35 mouse cellular contexts compared by ENCODE assay signal in the genomic region with DNA sequence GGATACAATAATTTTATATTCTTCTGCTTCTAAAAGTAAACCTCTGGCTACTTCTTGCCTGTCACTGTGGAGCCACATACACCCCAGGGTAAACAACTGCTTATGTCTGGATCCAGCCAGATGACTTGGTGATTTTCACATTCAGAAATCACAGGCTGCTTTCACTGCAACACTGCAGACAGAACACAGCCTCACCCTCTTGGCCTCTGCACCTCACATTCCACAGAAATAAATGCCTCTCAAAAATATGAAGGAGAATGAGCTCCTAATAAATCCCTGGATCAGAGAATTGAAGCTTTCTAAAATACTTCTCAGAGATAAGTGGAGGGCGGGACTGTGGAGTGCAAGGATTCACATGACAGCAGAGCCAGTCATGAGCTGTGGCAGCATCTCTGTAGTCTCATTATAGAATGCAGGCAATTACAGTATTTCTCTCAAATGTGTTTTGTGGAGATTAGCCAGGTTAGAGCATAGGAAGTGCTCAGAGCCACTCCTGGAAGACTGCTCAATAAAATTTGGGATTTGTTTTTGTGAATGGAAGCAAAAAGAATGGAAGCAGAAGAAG. TPM values are rescaled to one million over a fixed set of nuclear protein-coding genes. Genes with fewer than 3 reads are reported as not detected.
DNase-seq lines count a peak whose midpoint lies in the region; ATAC-seq and TF ChIP-seq lines count a peak whose summit lies in the region.
"Had no signal": no experiment of that assay in that cellular context is flagged by ENCODE, and none has a peak within 500 bp of the region (broad histone marks: within the 10 kb centered on the region; RNA-seq: fewer than 3 reads in every experiment).

No protein-coding gene starts in this region.

- H3K27me3 ChIP-seq in forebrain, embryonic 14.5 days (replicated peaks; ENCODE audit: control insufficient read depth, insufficient read depth, low read length), result no peaks in the 10 kb centered on the region
- no peaks in the 10 kb centered on the region for H3K27me3 ChIP-seq in forebrain, embryonic 12.5 days
- H3K27me3 ChIP-seq in midbrain, embryonic 13.5 days, result no peaks in the 10 kb centered on the region
- no peaks in the 10 kb centered on the region for H3K27me3 ChIP-seq in midbrain, postnatal 0 days (ENCODE audit: insufficient read depth, low read length)
- no peaks in the 10 kb centered on the region for H3K27me3 ChIP-seq in cerebellum, adult 2 months (ENCODE audit: control insufficient read depth, insufficient read depth, low read length)
- H3K27me3 ChIP-seq in neural tube, embryonic 15.5 days (replicated peaks), result no peaks in the 10 kb centered on the region
- H3K27me3 ChIP-seq: hindbrain, embryonic 15.5 days; kidney, embryonic 15.5 days; limb, embryonic 13.5 days; megakaryocyte, embryonic 14.5 days had no signal

- H3K9ac ChIP-seq in forebrain, embryonic 14.5 days (ENCODE audit: low read length), result no peak overlapping the region
- H3K9ac ChIP-seq in forebrain, embryonic 12.5 days, result no peak overlapping the region
- no peak overlapping the region for H3K9ac ChIP-seq in midbrain, embryonic 13.5 days (replicated peaks)
- H3K9ac ChIP-seq in midbrain, postnatal 0 days (replicated peaks; ENCODE audit: low read length, poor library complexity, severe bottlenecking), result no peak overlapping the region
- no peak overlapping the region for H3K9ac ChIP-seq in neural tube, embryonic 15.5 days (replicated peaks)
- H3K9ac ChIP-seq: hindbrain, embryonic 15.5 days; kidney, embryonic 15.5 days; limb, embryonic 13.5 days had no signal

- no peak overlapping the region for H3K27ac ChIP-seq in forebrain, embryonic 14.5 days (ENCODE audit: low read depth, low read length)
- H3K27ac ChIP-seq in forebrain, embryonic 12.5 days, result no peak overlapping the region
- no peak overlapping the region for H3K27ac ChIP-seq in midbrain, embryonic 13.5 days
- no peak overlapping the region for H3K27ac ChIP-seq in midbrain, postnatal 0 days (ENCODE audit: low read depth, low read length)
- peak overlapping the region; percentile 87 for H3K27ac ChIP-seq in macrophage
- no peak overlapping the region for H3K27ac ChIP-seq in cerebellum, adult 2 months (ENCODE audit: insufficient read depth, low read length)
- no peak overlapping the region for H3K27ac ChIP-seq in neural tube, embryonic 15.5 days (replicated peaks)
- H3K27ac ChIP-seq: heart, embryonic 10.5 days; hindbrain, embryonic 10.5 days; hindbrain, embryonic 15.5 days; kidney, embryonic 15.5 days; layer of hippocampus, adult 2 months; left cerebral cortex, adult 2 months; limb, embryonic 13.5 days; stomach, postnatal 0 days had no signal

- 71% methylated on average over 1 of the region's 1 CpGs for WGBS in forebrain, embryonic 14.5 days
- 70% methylated on average over 1 of the region's 1 CpGs for WGBS in forebrain, embryonic 12.5 days
- 68% methylated on average over 1 of the region's 1 CpGs for WGBS in midbrain, embryonic 13.5 days
- 58% methylated on average over 1 of the region's 1 CpGs for WGBS in midbrain, postnatal 0 days
- WGBS in macrophage (ENCODE audit: missing documents), result 64% methylated on average over 1 of the region's 1 CpGs
- 66% methylated on average over 1 of the region's 1 CpGs for WGBS in cerebellum, adult 2 months
- WGBS in neural tube, embryonic 15.5 days, result 69% methylated on average over 1 of the region's 1 CpGs

- TF ChIP-seq CTCF in midbrain, postnatal 0 days (IDR thresholded peaks at IDR 0.05), result no peak
- no peak for TF ChIP-seq CTCF in cerebellum, adult 2 months (IDR thresholded peaks at IDR 0.05; ENCODE audit: borderline replicate concordance, insufficient read depth, low read depth, low read length)

- peak; percentile 16 for DNase-seq in forebrain, embryonic 14.5 days (ENCODE audit: low spot score)
- DNase-seq in midbrain, postnatal 0 days (ENCODE audit: low spot score), result no peak
- peak; percentile 27 for DNase-seq in adipocyte (ENCODE audit: low spot score)
- no peak for DNase-seq in cerebellum, adult 2 months
- DNase-seq: adrenal gland, adult 2 months; adrenal gland, postnatal 36 days; cerebellum, adult 11 months; cerebellum, postnatal 10 days; gastrocnemius, postnatal 14 days; heart, adult 11 months; heart, postnatal 14 days; kidney, adult 18-20 months; kidney, postnatal 25 days; lung, postnatal 36 days; right cerebral cortex, adult 18-20 months; thymus, adult 18-20 months; thymus, postnatal 36 days had no signal

- no peak overlapping the region for H3K4me2 ChIP-seq in forebrain, embryonic 14.5 days (ENCODE audit: low read length)
- H3K4me2 ChIP-seq in forebrain, embryonic 12.5 days, result no peak overlapping the region
- H3K4me2 ChIP-seq in midbrain, embryonic 13.5 days (replicated peaks), result no peak overlapping the region
- H3K4me2 ChIP-seq in midbrain, postnatal 0 days (ENCODE audit: low read depth, low read length, poor library complexity, severe bottlenecking), result no peak overlapping the region
- H3K4me2 ChIP-seq in neural tube, embryonic 15.5 days, result no peak overlapping the region
- H3K4me2 ChIP-seq: hindbrain, embryonic 15.5 days; kidney, embryonic 15.5 days; limb, embryonic 13.5 days; liver, embryonic 11.5 days had no signal

- no peaks in the 10 kb centered on the region for H3K79me2 ChIP-seq in macrophage (ENCODE audit: inconsistent target)

- H3K9me3 ChIP-seq in forebrain, embryonic 14.5 days (replicated peaks; ENCODE audit: control insufficient read depth, low read length), result no peaks in the 10 kb centered on the region
- no peaks in the 10 kb centered on the region for H3K9me3 ChIP-seq in forebrain, embryonic 12.5 days
- H3K9me3 ChIP-seq in midbrain, embryonic 13.5 days, result no peaks in the 10 kb centered on the region
- H3K9me3 ChIP-seq in midbrain, postnatal 0 days (ENCODE audit: low read length), result no peaks in the 10 kb centered on the region
- no peaks in the 10 kb centered on the region for H3K9me3 ChIP-seq in neural tube, embryonic 15.5 days (replicated peaks)
- H3K9me3 ChIP-seq: heart, embryonic 10.5 days; hindbrain, embryonic 10.5 days; hindbrain, embryonic 15.5 days; kidney, embryonic 15.5 days; limb, embryonic 13.5 days; megakaryocyte, embryonic 14.5 days had no signal

- no peak overlapping the region for H3K4me3 ChIP-seq in forebrain, embryonic 14.5 days (ENCODE audit: low read depth, low read length)
- no peak overlapping the region for H3K4me3 ChIP-seq in forebrain, embryonic 12.5 days (replicated peaks)
- H3K4me3 ChIP-seq in midbrain, embryonic 13.5 days (replicated peaks), result no peak overlapping the region
- H3K4me3 ChIP-seq in midbrain, postnatal 0 days (ENCODE audit: low read depth, low read length), result no peak overlapping the region
- no peak overlapping the region for H3K4me3 ChIP-seq in macrophage (ENCODE audit: inconsistent target)
- no peak overlapping the region for H3K4me3 ChIP-seq in cerebellum, adult 2 months (replicated peaks; ENCODE audit: insufficient read depth, low read depth, low read length)
- H3K4me3 ChIP-seq in neural tube, embryonic 15.5 days (replicated peaks), result no peak overlapping the region
- H3K4me3 ChIP-seq: heart, embryonic 10.5 days; hindbrain, embryonic 10.5 days; hindbrain, embryonic 15.5 days; kidney, embryonic 15.5 days; layer of hippocampus, adult 2 months; left cerebral cortex, adult 2 months; limb, embryonic 13.5 days; megakaryocyte, embryonic 14.5 days had no signal

- ATAC-seq in forebrain, embryonic 14.5 days, result no peak
- no peak for ATAC-seq in forebrain, embryonic 12.5 days (ENCODE audit: low FRiP score)
- ATAC-seq in midbrain, embryonic 13.5 days, result peak; percentile 63; the same call in 1 of the 2 replicates
- no peak for ATAC-seq in midbrain, postnatal 0 days (ENCODE audit: low FRiP score)
- ATAC-seq in neural tube, embryonic 15.5 days (ENCODE audit: low FRiP score), result no peak
- ATAC-seq: inflammation-experienced regulatory T-cells, adult 6 months had no signal

- no peak for TF ChIP-seq POLR2A in cerebellum, adult 2 months (IDR thresholded peaks at IDR 0.05; ENCODE audit: borderline replicate concordance, insufficient read depth, low read length)

- no peaks in the 10 kb centered on the region for H3K4me1 ChIP-seq in forebrain, embryonic 14.5 days (ENCODE audit: control insufficient read depth, insufficient read depth, low read length)
- H3K4me1 ChIP-seq in forebrain, embryonic 12.5 days, result peaks cover 10% of the 10 kb centered on the region
- H3K4me1 ChIP-seq in midbrain, embryonic 13.5 days (replicated peaks), result peaks cover 8% of the 10 kb centered on the region; the same call in 1 of the 2 replicates
- H3K4me1 ChIP-seq in midbrain, postnatal 0 days (ENCODE audit: insufficient read depth, low read length), result no peaks in the 10 kb centered on the region
- H3K4me1 ChIP-seq in cerebellum, adult 2 months (ENCODE audit: control insufficient read depth, insufficient read depth, low read length), result no peaks in the 10 kb centered on the region
- H3K4me1 ChIP-seq in neural tube, embryonic 15.5 days, result no peaks in the 10 kb centered on the region
- H3K4me1 ChIP-seq: heart, embryonic 10.5 days; hindbrain, embryonic 15.5 days; kidney, embryonic 15.5 days; limb, embryonic 13.5 days had no signal

- H3K36me3 ChIP-seq in forebrain, embryonic 14.5 days (ENCODE audit: control insufficient read depth, insufficient read depth, low read length), result no peaks in the 10 kb centered on the region
- H3K36me3 ChIP-seq in forebrain, embryonic 12.5 days (replicated peaks), result no peaks in the 10 kb centered on the region
- H3K36me3 ChIP-seq in midbrain, embryonic 13.5 days, result no peaks in the 10 kb centered on the region
- H3K36me3 ChIP-seq in midbrain, postnatal 0 days (ENCODE audit: insufficient read depth, low read length), result no peaks in the 10 kb centered on the region
- H3K36me3 ChIP-seq in macrophage (ENCODE audit: inconsistent target), result no peaks in the 10 kb centered on the region
- no peaks in the 10 kb centered on the region for H3K36me3 ChIP-seq in neural tube, embryonic 15.5 days
- H3K36me3 ChIP-seq: heart, embryonic 10.5 days; hindbrain, embryonic 10.5 days; hindbrain, embryonic 15.5 days; kidney, embryonic 15.5 days; limb, embryonic 13.5 days had no signal

RNA-seq across cellular contexts. Expression of a gene that starts 35.2 kb away (rescaled TPM):
- not detected in 2 replicates for polyA plus RNA-seq in forebrain, embryonic 14.5 days (2014; fragmentation: Nextera tagmentation; extraction: Ambion mirVana)
- not detected in 2 replicates for polyA plus RNA-seq in forebrain, embryonic 12.5 days (2016; fragmentation: Nextera tagmentation; extraction: Ambion mirVana)
- not detected in 2 replicates for polyA plus RNA-seq in midbrain, embryonic 13.5 days (2015; fragmentation: Nextera tagmentation; extraction: Ambion mirVana)
- 1.8 and 2.6 TPM in 2 replicates for total RNA-seq in midbrain, postnatal 0 days (2014; rRNA removed)
- not detected in 2 replicates for polyA plus RNA-seq in midbrain, postnatal 0 days (2015; fragmentation: Nextera tagmentation; extraction: Ambion mirVana)
- 10 to 100 TPM in 13 of 26 experiments, 1 to 10 TPM in 13; 2.3 to 22.2 (median 10.4) TPM for total RNA-seq in macrophage (2018; cell fraction: chromatin; rRNA removed)
- 10 to 100 TPM in 7 of 26 experiments, 1 to 10 TPM in 19; 4.1 to 12.4 (median 8.0) TPM for total RNA-seq in macrophage (2018; cell fraction: cytosol; rRNA removed)
- 10 to 100 TPM in 22 of 26 experiments, 1 to 10 TPM in 4; 6.6 to 32.9 (median 19.3) TPM for total RNA-seq in macrophage (2018; cell fraction: nucleus; rRNA removed)
- polyA plus RNA-seq in macrophage (2018), result 1.9 to 4.8 TPM (median 2.3 TPM) in 3 replicates
- 0.22 and 0.44 TPM in 2 replicates for polyA plus RNA-seq in cerebellum, adult 2 months (2012; rRNA removed)
- not detected in 2 replicates for polyA plus RNA-seq in neural tube, embryonic 15.5 days (2015; fragmentation: Nextera tagmentation; extraction: Ambion mirVana)
- polyA plus RNA-seq: heart, embryonic 10.5 days; hindbrain, embryonic 10.5 days; hindbrain, embryonic 15.5 days; inflammation-experienced regulatory T-cells, adult 6 months; kidney, embryonic 15.5 days; limb, embryonic 13.5 days; liver, embryonic 11.5 days; liver, embryonic 16.5 days; lung, embryonic 16.5 days; neural tube, embryonic 11.5 days; stomach, postnatal 0 days had no signal

RNA-seq across cellular contexts. Expression of a gene that starts 39.5 kb away (rescaled TPM):
- 14.6 and 15.2 TPM in 2 replicates for polyA plus RNA-seq in forebrain, embryonic 14.5 days (2014; fragmentation: Nextera tagmentation; extraction: Ambion mirVana)
- polyA plus RNA-seq in forebrain, embryonic 12.5 days (2016; fragmentation: Nextera tagmentation; extraction: Ambion mirVana), result 15.7 and 16.7 TPM in 2 replicates
- polyA plus RNA-seq in midbrain, embryonic 13.5 days (2015; fragmentation: Nextera tagmentation; extraction: Ambion mirVana), result 11.9 and 12.0 TPM in 2 replicates
- 7.6 and 12.0 TPM in 2 replicates for total RNA-seq in midbrain, postnatal 0 days (2014; rRNA removed)
- 14.9 and 16.8 TPM in 2 replicates for polyA plus RNA-seq in midbrain, postnatal 0 days (2015; fragmentation: Nextera tagmentation; extraction: Ambion mirVana)
- total RNA-seq in macrophage (2018; cell fraction: chromatin; rRNA removed), result 100 to 1,000 TPM in 5 of 26 experiments, 10 to 100 TPM in 21; 24.7 to 149 (median 75.7) TPM
- 100 to 1,000 TPM in 21 of 26 experiments, 10 to 100 TPM in 5; 83.8 to 180 (median 125) TPM for total RNA-seq in macrophage (2018; cell fraction: cytosol; rRNA removed)
- total RNA-seq in macrophage (2018; cell fraction: nucleus; rRNA removed), result 100 to 1,000 TPM in 25 of 26 experiments, 10 to 100 TPM in 1; 96.2 to 250 (median 160) TPM
- 53.2 to 99.0 TPM (median 56.2 TPM) in 3 replicates for polyA plus RNA-seq in macrophage (2018)
- polyA plus RNA-seq in cerebellum, adult 2 months (2012; rRNA removed), result 3.8 and 4.9 TPM in 2 replicates
- 8.6 and 9.3 TPM in 2 replicates for polyA plus RNA-seq in neural tube, embryonic 15.5 days (2015; fragmentation: Nextera tagmentation; extraction: Ambion mirVana)

Comparison
In these comparisons a context has a peak if more than half of its experiments do, and no peak if none do; other contexts are left out.
1. DNase-seq: peak in forebrain, embryonic 14.5 days (single experiment) and adipocyte (single experiment); none in midbrain, postnatal 0 days (single experiment) and cerebellum, adult 2 months (0 of 2).